Mouse (Mus musculus): ENCODE measurements around the gene Gm4214.
"Not testable (repeated sequence)": the region's sequence is repeated elsewhere in the genome, so short reads cannot be mapped to it uniquely, and the experiment has no call there.

The Gm4214 gene

GRCm38 (mm10) chr7:22984573-22984972 lies at the start of gene Gm4214:
Gene Gm4214, minus strand, starts transcription at chr7:22984673.
- DNase-seq, result not testable (repeated sequence)

- not testable (repeated sequence) for DNase-seq
Observed at GRCm38 (mm10) chr7:23019823-23020222, 35.4 kb upstream of the Gm4214 start, which contains the start of gene Gm4216. Gene Gm4216, minus strand, starts transcription at chr7:23019923.

Measured in lung, postnatal 4 days (tissue).